Mouse (Mus musculus): ENCODE measurements around the gene Ext2.

GRCm38 (mm10) chr2:93706825-93707224 lies 115.5 kb downstream of the Ext2 start:
- no peak for TF ChIP-seq CTCF (IDR thresholded peaks at IDR 0.05)
- no peak for TF ChIP-seq POLR2A (IDR thresholded peaks at IDR 0.05; ENCODE audit: insufficient read depth, low read depth, low read length)
- TF ChIP-seq EP300 (IDR thresholded peaks at IDR 0.05; ENCODE audit: insufficient read depth, low read depth, low read length): no peak

All from heart, adult 2 months (tissue).